Mouse (Mus musculus): ENCODE results near the gene Cdh22. TPM values are rescaled to one million over a fixed set of nuclear protein-coding genes. Genes with fewer than 3 reads are reported as not detected.

Gene Cdh22
- polyA plus RNA-seq, 1 experiment from 2014 or later = 1.3 TPM

- no peak for ATAC-seq (replicated peaks; ENCODE audit: insufficient number of reproducible peaks, low FRiP score, low TSS enrichment, low read depth)
- Histone ChIP-seq H3K9ac (replicated peaks; ENCODE audit: low read length) (no peak overlapping the region), H3K4me1 (ENCODE audit: control insufficient read depth, insufficient read depth, low read length) (no peaks in the 10 kb centered on the region), H3K27ac (replicated peaks; ENCODE audit: low read depth, low read length) (no peak overlapping the region), H3K9me3 (replicated peaks; ENCODE audit: control insufficient read depth, low read length) (no peaks in the 10 kb centered on the region), H3K36me3 (replicated peaks; ENCODE audit: control insufficient read depth, insufficient read depth, low read depth, low read length) (no peaks in the 10 kb centered on the region), H3K4me3 (ENCODE audit: low read depth, low read length) (no peak overlapping the region), H3K27me3 (ENCODE audit: control insufficient read depth, insufficient read depth, low read length) (peaks cover 20% of the 10 kb centered on the region), H3K4me2 (ENCODE audit: low read depth, low read length) (no peak overlapping the region)
- no peak for DNase-seq (ENCODE audit: low spot score)
- WGBS = 64% methylated on average over 16 of the region's 16 CpGs
Measured at GRCm38 (mm10) chr2:165105513-165106079, 129.1 kb downstream of the Cdh22 start.

GRCm38 (mm10) chr2:165102920-165103319, 131.7 kb downstream of the Cdh22 start:
- Histone ChIP-seq H3K27ac (replicated peaks; ENCODE audit: low read depth, low read length) (no peak overlapping the region), H3K4me1 (ENCODE audit: control insufficient read depth, insufficient read depth, low read length) (no peaks in the 10 kb centered on the region), H3K4me2 (ENCODE audit: low read depth, low read length) (no peak overlapping the region), H3K36me3 (replicated peaks; ENCODE audit: control insufficient read depth, insufficient read depth, low read depth, low read length) (no peaks in the 10 kb centered on the region), H3K27me3 (ENCODE audit: control insufficient read depth, insufficient read depth, low read length) (peaks cover 7% of the 10 kb centered on the region; the same call in 1 of the 2 replicates), H3K9ac (replicated peaks; ENCODE audit: low read length) (no peak overlapping the region), H3K9me3 (replicated peaks; ENCODE audit: control insufficient read depth, low read length) (no peaks in the 10 kb centered on the region), H3K4me3 (ENCODE audit: low read depth, low read length) (no peak overlapping the region)
- DNase-seq (ENCODE audit: low spot score) = no peak
- 69% methylated on average over 3 of the region's 3 CpGs for WGBS
- no peak for ATAC-seq (replicated peaks; ENCODE audit: insufficient number of reproducible peaks, low FRiP score, low TSS enrichment, low read depth)

GRCm38 (mm10) chr2:165100749-165101148, 133.9 kb downstream of the Cdh22 start:
- DNase-seq (ENCODE audit: low spot score) (no peak), ATAC-seq (replicated peaks; ENCODE audit: insufficient number of reproducible peaks, low FRiP score, low TSS enrichment, low read depth) (no peak)
- H3K27me3 ChIP-seq (ENCODE audit: control insufficient read depth, insufficient read depth, low read length) = peaks cover 5% of the 10 kb centered on the region; the same call in 1 of the 2 replicates
- H3K9ac ChIP-seq (replicated peaks; ENCODE audit: low read length) = no peak overlapping the region
- no peaks in the 10 kb centered on the region for H3K4me1 ChIP-seq (ENCODE audit: control insufficient read depth, insufficient read depth, low read length)
- no peaks in the 10 kb centered on the region for H3K36me3 ChIP-seq (replicated peaks; ENCODE audit: control insufficient read depth, insufficient read depth, low read depth, low read length)
- no peaks in the 10 kb centered on the region for H3K9me3 ChIP-seq (replicated peaks; ENCODE audit: control insufficient read depth, low read length)
- H3K4me3 ChIP-seq (ENCODE audit: low read depth, low read length) = no peak overlapping the region
- H3K27ac ChIP-seq (replicated peaks; ENCODE audit: low read depth, low read length) = no peak overlapping the region
- 10% methylated on average over 6 of the region's 6 CpGs for WGBS
- H3K4me2 ChIP-seq (ENCODE audit: low read depth, low read length) = no peak overlapping the region

GRCm38 (mm10) chr2:165098861-165099260, 135.8 kb downstream of the Cdh22 start:
- 83% methylated on average over 3 of the region's 3 CpGs for WGBS
- ATAC-seq (replicated peaks; ENCODE audit: insufficient number of reproducible peaks, low FRiP score, low TSS enrichment, low read depth) = no peak
- no peak for DNase-seq (ENCODE audit: low spot score)
- Histone ChIP-seq H3K36me3 (replicated peaks; ENCODE audit: control insufficient read depth, insufficient read depth, low read depth, low read length) (no peaks in the 10 kb centered on the region), H3K4me2 (ENCODE audit: low read depth, low read length) (no peak overlapping the region), H3K9ac (replicated peaks; ENCODE audit: low read length) (no peak overlapping the region), H3K4me1 (ENCODE audit: control insufficient read depth, insufficient read depth, low read length) (no peaks in the 10 kb centered on the region), H3K4me3 (ENCODE audit: low read depth, low read length) (no peak overlapping the region), H3K27me3 (ENCODE audit: control insufficient read depth, insufficient read depth, low read length) (peaks cover 2% of the 10 kb centered on the region; the same call in 1 of the 2 replicates), H3K9me3 (replicated peaks; ENCODE audit: control insufficient read depth, low read length) (no peaks in the 10 kb centered on the region), H3K27ac (replicated peaks; ENCODE audit: low read depth, low read length) (no peak overlapping the region)

- ATAC-seq (replicated peaks; ENCODE audit: insufficient number of reproducible peaks, low FRiP score, low TSS enrichment, low read depth) (peak; percentile 40; the same call in 1 of the 2 replicates), DNase-seq (ENCODE audit: low spot score) (peak; percentile 56)
- Histone ChIP-seq H3K27me3 (ENCODE audit: control insufficient read depth, insufficient read depth, low read length) (peaks cover 2% of the 10 kb centered on the region; the same call in 1 of the 2 replicates), H3K9ac (replicated peaks; ENCODE audit: low read length) (no peak overlapping the region), H3K4me3 (ENCODE audit: low read depth, low read length) (no peak overlapping the region), H3K4me1 (ENCODE audit: control insufficient read depth, insufficient read depth, low read length) (no peaks in the 10 kb centered on the region), H3K9me3 (replicated peaks; ENCODE audit: control insufficient read depth, low read length) (no peaks in the 10 kb centered on the region), H3K4me2 (ENCODE audit: low read depth, low read length) (no peak overlapping the region), H3K36me3 (replicated peaks; ENCODE audit: control insufficient read depth, insufficient read depth, low read depth, low read length) (no peaks in the 10 kb centered on the region), H3K27ac (replicated peaks; ENCODE audit: low read depth, low read length) (no peak overlapping the region)
- WGBS = 19% methylated on average over 10 of the region's 10 CpGs
Measured at GRCm38 (mm10) chr2:165096367-165096766, 138.3 kb downstream of the Cdh22 start.

- 48% methylated on average over 7 of the region's 7 CpGs for WGBS
- Histone ChIP-seq H3K36me3 (replicated peaks; ENCODE audit: control insufficient read depth, insufficient read depth, low read depth, low read length) (no peaks in the 10 kb centered on the region), H3K27me3 (ENCODE audit: control insufficient read depth, insufficient read depth, low read length) (no peaks in the 10 kb centered on the region; the same call in 1 of the 2 replicates), H3K9ac (replicated peaks; ENCODE audit: low read length) (no peak overlapping the region), H3K9me3 (replicated peaks; ENCODE audit: control insufficient read depth, low read length) (no peaks in the 10 kb centered on the region), H3K4me3 (ENCODE audit: low read depth, low read length) (no peak overlapping the region), H3K27ac (replicated peaks; ENCODE audit: low read depth, low read length) (no peak overlapping the region), H3K4me1 (ENCODE audit: control insufficient read depth, insufficient read depth, low read length) (no peaks in the 10 kb centered on the region), H3K4me2 (ENCODE audit: low read depth, low read length) (no peak overlapping the region)
- no peak for ATAC-seq (replicated peaks; ENCODE audit: insufficient number of reproducible peaks, low FRiP score, low TSS enrichment, low read depth)
- no peak for DNase-seq (ENCODE audit: low spot score)
Measured at GRCm38 (mm10) chr2:165092393-165092792, 142.3 kb downstream of the Cdh22 start.

- no peaks in the 10 kb centered on the region; the same call in 1 of the 2 replicates for H3K27me3 ChIP-seq (ENCODE audit: control insufficient read depth, insufficient read depth, low read length)
- no peak for DNase-seq (ENCODE audit: low spot score)
- no peak for ATAC-seq (replicated peaks; ENCODE audit: insufficient number of reproducible peaks, low FRiP score, low TSS enrichment, low read depth)
- H3K36me3 ChIP-seq (replicated peaks; ENCODE audit: control insufficient read depth, insufficient read depth, low read depth, low read length) = no peaks in the 10 kb centered on the region
- 70% methylated on average over 8 of the region's 8 CpGs for WGBS
- no peaks in the 10 kb centered on the region for H3K4me1 ChIP-seq (ENCODE audit: control insufficient read depth, insufficient read depth, low read length)
- no peak overlapping the region for H3K9ac ChIP-seq (replicated peaks; ENCODE audit: low read length)
- no peak overlapping the region for H3K27ac ChIP-seq (replicated peaks; ENCODE audit: low read depth, low read length)
- no peaks in the 10 kb centered on the region for H3K9me3 ChIP-seq (replicated peaks; ENCODE audit: control insufficient read depth, low read length)
- H3K4me2 ChIP-seq (ENCODE audit: low read depth, low read length) = no peak overlapping the region
- H3K4me3 ChIP-seq (ENCODE audit: low read depth, low read length) = no peak overlapping the region
Measured at GRCm38 (mm10) chr2:165091433-165091965, 143.2 kb downstream of the Cdh22 start.

- Histone ChIP-seq H3K4me2 (ENCODE audit: low read depth, low read length) (no peak within 1 kb of the TSS), H3K9ac (replicated peaks; ENCODE audit: low read length) (no peak within 1 kb of the TSS), H3K27me3 (ENCODE audit: control insufficient read depth, insufficient read depth, low read length) (no peaks in the 10 kb centered on the region; the same call in 1 of the 2 replicates), H3K27ac (replicated peaks; ENCODE audit: low read depth, low read length) (no peak within 1 kb of the TSS), H3K9me3 (replicated peaks; ENCODE audit: control insufficient read depth, low read length) (no peaks in the 10 kb centered on the region), H3K36me3 (replicated peaks; ENCODE audit: control insufficient read depth, insufficient read depth, low read depth, low read length) (no peaks in the 10 kb centered on the region), H3K4me1 (ENCODE audit: control insufficient read depth, insufficient read depth, low read length) (no peaks in the 10 kb centered on the region), H3K4me3 (ENCODE audit: low read depth, low read length) (no peak within 1 kb of the TSS)
- ATAC-seq (replicated peaks; ENCODE audit: insufficient number of reproducible peaks, low FRiP score, low TSS enrichment, low read depth) (no peak), DNase-seq (ENCODE audit: low spot score) (no peak)
- 74% methylated on average over 2 of the region's 2 CpGs for WGBS
Measured at GRCm38 (mm10) chr2:165090650-165091049, 144.0 kb downstream of the Cdh22 start, which contains the start of gene 1700025C18Rik. TSS of gene 1700025C18Rik (minus strand) at chr2:165090750.
